Mouse (Mus musculus): ENCODE data around the gene Ms4a2.

The Ms4a2 gene

DNA sequence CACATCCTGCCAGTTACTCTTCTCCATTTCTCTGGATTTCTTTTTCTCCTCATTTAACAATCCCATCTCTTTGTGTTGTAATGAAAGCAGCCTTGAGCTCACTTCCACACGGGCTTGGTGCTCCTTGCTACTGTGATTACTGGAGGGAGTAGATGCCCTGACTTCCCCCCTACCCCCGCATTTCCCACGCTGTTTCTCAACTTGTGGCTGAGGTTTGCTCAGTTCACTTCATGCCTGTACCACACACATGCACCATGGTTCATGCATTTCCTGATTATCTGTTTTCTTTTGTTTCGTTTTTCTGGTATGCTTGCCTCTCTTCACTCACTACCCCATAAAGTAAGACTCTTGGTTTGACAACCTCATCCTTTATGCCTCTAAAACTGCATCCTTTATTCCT lies 34.3 kb downstream of the Ms4a2 start:
- no peak for DNase-seq (ENCODE audit: low read depth, low spot score)

DNA sequence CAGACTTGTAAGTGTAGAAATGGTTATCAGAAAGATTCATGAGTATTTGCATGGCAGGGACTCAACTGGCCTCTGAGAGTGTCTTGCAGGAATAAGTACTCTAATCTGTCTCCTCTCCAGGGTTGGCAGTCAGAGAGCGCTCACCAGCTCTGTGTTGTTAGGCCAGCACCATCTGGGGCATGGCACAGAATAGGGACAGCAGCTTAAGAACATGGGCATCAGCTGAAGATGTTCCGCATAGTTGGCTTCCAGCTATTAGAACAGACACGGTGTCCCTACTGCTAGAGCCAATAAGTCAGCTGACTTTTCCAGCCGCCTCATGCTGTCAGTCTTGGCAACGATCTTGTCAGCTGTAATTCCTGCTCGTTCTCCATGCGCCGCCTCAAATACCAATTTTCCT lies 48.6 kb downstream of the Ms4a2 start:
- no peak for DNase-seq (ENCODE audit: low read depth, low spot score)
